Mouse (Mus musculus): ENCODE data around the gene Med26. TPM values are rescaled to one million over a fixed set of nuclear protein-coding genes. Genes with fewer than 3 reads are reported as not detected.

Gene Med26
- 7.9 and 8.0 TPM in 2 replicates for polyA plus RNA-seq (2015; fragmentation: Nextera tagmentation; extraction: Ambion mirVana)

- H3K4me2 ChIP-seq = peak within 1 kb of the TSS; percentile 98
- peaks cover 62% of the 10 kb centered on the region for H3K4me1 ChIP-seq (replicated peaks)
- no peaks in the 10 kb centered on the region for H3K27me3 ChIP-seq
- peak within 1 kb of the TSS; percentile 90 for H3K27ac ChIP-seq
- WGBS (ENCODE audit: insufficient replicate concordance) = under 1% methylated on average over 75 of the region's 92 CpGs
- peaks cover 29% of the 10 kb centered on the region for H3K36me3 ChIP-seq
- H3K9ac ChIP-seq = peak within 1 kb of the TSS; percentile 99
- H3K4me3 ChIP-seq (replicated peaks) = peak within 1 kb of the TSS; percentile 100
- peak; percentile 96 for ATAC-seq (ENCODE audit: low read depth)
- peak; percentile 97 for DNase-seq
- H3K9me3 ChIP-seq (replicated peaks) = no peaks in the 10 kb centered on the region
Observed at GRCm38 (mm10) chr8:72547802-72548643, at the start of gene Med26. TSS of gene Med26 (minus strand) at chr8:72548270.

DNA sequence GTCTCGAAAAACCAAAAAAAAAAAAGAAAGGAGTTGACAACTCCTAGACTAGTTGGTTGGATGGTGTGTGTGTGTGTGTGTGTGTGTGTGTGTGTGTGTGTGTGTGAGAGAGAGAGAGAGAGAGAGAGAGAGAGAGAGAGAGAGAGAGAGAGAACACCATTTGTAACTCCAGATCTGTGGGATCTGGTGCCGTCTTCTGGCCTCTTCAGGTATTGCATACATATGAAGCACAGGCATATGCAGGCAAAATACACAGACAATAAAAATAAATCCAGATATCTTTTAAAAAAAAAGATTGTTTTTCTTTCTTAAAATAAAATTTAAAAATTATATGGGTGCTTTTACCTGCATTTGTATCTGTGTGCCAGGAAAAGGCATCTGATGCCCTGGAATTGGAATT, 42.1 kb upstream of the Med26 start:
- no peaks in the 10 kb centered on the region for H3K9me3 ChIP-seq (replicated peaks)
- H3K9ac ChIP-seq = no peak overlapping the region
- H3K4me3 ChIP-seq (replicated peaks) = no peak overlapping the region
- no peaks in the 10 kb centered on the region for H3K27me3 ChIP-seq
- 38% methylated on average over 2 of the region's 2 CpGs for WGBS (ENCODE audit: insufficient replicate concordance)
- H3K4me1 ChIP-seq (replicated peaks) = no peaks in the 10 kb centered on the region
- H3K27ac ChIP-seq = no peak overlapping the region
- DNase-seq (peak; percentile 38), ATAC-seq (ENCODE audit: low read depth) (no peak)
- no peaks in the 10 kb centered on the region for H3K36me3 ChIP-seq
- no peak overlapping the region for H3K4me2 ChIP-seq

DNA sequence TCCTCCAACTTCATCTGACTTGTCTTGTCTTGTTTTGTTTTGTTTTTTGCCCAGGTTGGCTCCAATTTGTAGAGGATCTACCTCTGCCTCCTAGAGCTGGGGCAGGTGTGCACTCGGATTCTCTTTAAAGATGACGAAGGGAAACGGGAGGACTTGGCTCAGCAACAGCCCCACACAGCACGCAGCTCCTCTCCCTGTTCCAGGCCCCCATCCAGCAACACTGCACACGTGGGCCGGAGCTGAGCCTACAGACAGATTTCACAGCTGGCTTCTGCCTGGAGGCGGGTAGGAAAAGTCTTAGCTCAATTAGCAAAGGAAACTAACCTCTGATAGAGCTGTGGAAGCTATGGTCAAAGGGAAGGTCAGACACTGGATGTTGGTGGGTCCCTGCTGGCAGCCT, 41.2 kb upstream of the Med26 start:
- DNase-seq = no peak
- WGBS (ENCODE audit: insufficient replicate concordance) = 71% methylated on average over 7 of the region's 7 CpGs
- H3K27me3 ChIP-seq = no peaks in the 10 kb centered on the region
- H3K36me3 ChIP-seq = no peaks in the 10 kb centered on the region
- H3K9me3 ChIP-seq (replicated peaks) = no peaks in the 10 kb centered on the region
- no peak overlapping the region for H3K4me2 ChIP-seq
- H3K27ac ChIP-seq = no peak overlapping the region
- ATAC-seq (ENCODE audit: low read depth) = no peak
- no peak overlapping the region for H3K4me3 ChIP-seq (replicated peaks)
- H3K9ac ChIP-seq = no peak overlapping the region
- H3K4me1 ChIP-seq (replicated peaks) = no peaks in the 10 kb centered on the region

- Histone ChIP-seq H3K36me3 (no peaks in the 10 kb centered on the region), H3K4me3 (replicated peaks) (no peak overlapping the region), H3K27ac (no peak overlapping the region), H3K27me3 (no peaks in the 10 kb centered on the region), H3K9ac (no peak overlapping the region), H3K4me1 (replicated peaks) (0 out of 2 replicates have a peak, but pooled peaks cover 3% of the 10 kb centered on the region), H3K9me3 (replicated peaks) (no peaks in the 10 kb centered on the region), H3K4me2 (no peak overlapping the region)
- no peak for DNase-seq
- ATAC-seq (ENCODE audit: low read depth) = no peak
- WGBS (ENCODE audit: insufficient replicate concordance) = 78% methylated on average over 10 of the region's 10 CpGs
Observed at GRCm38 (mm10) chr8:72588865-72589264, 40.8 kb upstream of the Med26 start.

DNA sequence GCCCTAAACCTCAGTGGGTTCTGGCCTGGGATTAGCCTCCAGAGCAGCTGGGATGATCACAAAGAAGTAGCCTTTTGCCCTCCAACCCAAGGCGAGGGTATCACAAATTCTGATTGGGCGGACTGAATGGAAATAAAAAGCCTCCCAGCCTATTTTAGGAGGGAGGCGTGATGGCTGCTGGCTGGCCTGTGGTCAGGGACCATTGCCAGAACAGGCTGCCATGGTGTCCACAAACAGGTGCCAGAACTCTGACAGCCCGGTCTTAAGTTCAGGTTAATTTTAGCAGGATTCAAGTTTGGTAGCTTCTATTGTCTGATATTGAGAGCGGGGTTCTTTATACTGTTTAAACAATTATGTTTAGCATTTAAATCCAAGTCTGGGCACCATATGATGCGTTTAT, 39.7 kb upstream of the Med26 start:
- Histone ChIP-seq H3K27ac (no peak overlapping the region), H3K4me3 (replicated peaks) (no peak overlapping the region), H3K4me1 (replicated peaks) (peaks cover 7% of the 10 kb centered on the region; the same call in 1 of the 2 replicates), H3K9me3 (replicated peaks) (no peaks in the 10 kb centered on the region), H3K4me2 (no peak overlapping the region), H3K36me3 (no peaks in the 10 kb centered on the region), H3K27me3 (no peaks in the 10 kb centered on the region), H3K9ac (no peak overlapping the region)
- DNase-seq (no peak), ATAC-seq (ENCODE audit: low read depth) (no peak)
- 69% methylated on average over 6 of the region's 6 CpGs for WGBS (ENCODE audit: insufficient replicate concordance)

DNA sequence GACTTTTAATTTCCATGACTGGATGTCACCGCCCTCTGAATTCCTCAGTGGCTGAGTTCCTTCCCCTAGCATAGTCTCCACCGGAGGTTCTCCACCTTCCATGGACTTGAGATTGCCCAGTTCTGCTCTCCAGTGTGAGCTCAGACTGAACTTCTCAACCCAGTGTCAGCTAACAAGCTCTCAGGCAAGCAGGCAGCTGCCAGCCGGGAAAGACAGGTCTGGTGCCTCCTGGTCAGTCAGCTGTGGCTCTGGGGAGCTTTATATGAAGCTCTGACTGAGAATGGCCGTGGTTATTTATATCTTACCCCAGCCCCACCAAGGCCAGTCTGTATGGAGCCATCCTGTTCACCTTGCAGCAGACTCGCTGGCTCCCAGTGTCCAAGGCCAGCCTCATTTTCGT, 36.3 kb upstream of the Med26 start:
- no peak for DNase-seq
- H3K36me3 ChIP-seq = no peaks in the 10 kb centered on the region
- H3K9ac ChIP-seq = no peak overlapping the region
- no peak overlapping the region for H3K4me3 ChIP-seq (replicated peaks)
- H3K27ac ChIP-seq = no peak overlapping the region
- no peak overlapping the region for H3K4me2 ChIP-seq
- 51% methylated on average over 6 of the region's 6 CpGs for WGBS (ENCODE audit: insufficient replicate concordance)
- H3K4me1 ChIP-seq (replicated peaks) = peaks cover 7% of the 10 kb centered on the region; the same call in 1 of the 2 replicates
- no peak for ATAC-seq (ENCODE audit: low read depth)
- no peaks in the 10 kb centered on the region for H3K9me3 ChIP-seq (replicated peaks)
- H3K27me3 ChIP-seq = no peaks in the 10 kb centered on the region

DNA sequence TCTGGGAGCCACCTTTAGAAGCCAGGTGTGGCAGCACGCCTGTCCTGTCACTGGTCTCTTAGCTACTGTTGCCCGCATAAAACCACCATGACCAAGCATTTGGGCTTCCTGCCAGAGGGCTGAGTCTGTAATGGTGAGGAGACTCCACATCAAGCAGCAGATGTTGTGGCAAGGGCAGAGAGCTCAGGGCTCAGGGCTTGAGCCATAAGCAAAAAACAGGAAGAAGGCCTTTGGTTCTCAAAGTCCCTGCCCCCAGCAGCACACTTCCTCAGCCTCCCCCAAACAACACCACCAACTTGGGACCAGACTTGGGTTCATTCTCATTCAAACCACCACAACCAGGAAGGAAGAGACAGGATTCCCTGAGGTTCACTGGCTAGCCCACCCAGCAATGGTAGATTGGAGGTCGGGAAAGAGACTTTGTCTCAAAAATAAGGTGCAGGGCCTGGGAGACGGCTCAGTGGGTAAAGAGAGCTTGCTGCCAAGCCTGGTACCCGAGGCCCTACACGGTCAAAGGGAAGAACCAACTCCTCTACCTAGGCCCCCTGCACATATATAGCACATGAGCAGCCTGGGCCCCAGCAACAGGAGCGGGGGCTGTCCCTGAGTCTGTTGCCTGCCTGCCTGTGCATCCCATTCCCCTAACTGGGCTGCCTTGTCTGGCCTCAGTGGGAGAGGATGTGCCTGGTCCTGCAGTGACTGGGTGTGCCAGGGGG, 35.1 kb upstream of the Med26 start:
- WGBS (ENCODE audit: insufficient replicate concordance) = 39% methylated on average over 7 of the region's 7 CpGs
- no peaks in the 10 kb centered on the region for H3K9me3 ChIP-seq (replicated peaks)
- peaks cover 18% of the 10 kb centered on the region for H3K4me1 ChIP-seq (replicated peaks)
- no peak overlapping the region for H3K9ac ChIP-seq
- H3K27ac ChIP-seq = peak overlapping the region; percentile 51; the same call in 1 of the 2 replicates
- no peaks in the 10 kb centered on the region for H3K36me3 ChIP-seq
- no peak overlapping the region for H3K4me2 ChIP-seq
- no peaks in the 10 kb centered on the region for H3K27me3 ChIP-seq
- no peak overlapping the region for H3K4me3 ChIP-seq (replicated peaks)
- ATAC-seq (ENCODE audit: low read depth) (no peak), DNase-seq (no peak)

DNA sequence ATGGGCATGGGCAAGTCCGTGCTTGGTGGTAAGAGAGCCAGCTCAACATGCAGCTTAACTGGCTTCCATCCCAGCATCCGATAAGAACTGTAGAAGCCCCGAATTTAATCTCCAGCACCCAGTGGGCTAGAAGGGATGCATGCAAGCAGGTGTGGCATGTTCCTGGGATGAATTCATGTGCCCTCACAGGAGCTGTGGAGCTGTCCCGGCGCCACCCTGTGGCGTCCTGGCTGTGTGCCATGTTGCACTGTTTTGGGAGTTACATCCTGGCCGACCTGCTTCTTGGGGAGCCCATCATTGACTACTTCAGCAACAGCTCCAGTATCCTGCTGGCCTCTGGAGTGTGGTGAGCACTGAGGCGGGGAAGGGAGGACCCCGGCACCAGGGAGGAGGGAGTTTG, 31.3 kb upstream of the Med26 start:
- Histone ChIP-seq H3K4me2 (no peak overlapping the region), H3K9ac (no peak overlapping the region), H3K27ac (no peak overlapping the region), H3K36me3 (no peaks in the 10 kb centered on the region), H3K4me1 (replicated peaks) (peaks cover 22% of the 10 kb centered on the region), H3K4me3 (replicated peaks) (no peak overlapping the region), H3K27me3 (no peaks in the 10 kb centered on the region), H3K9me3 (replicated peaks) (no peaks in the 10 kb centered on the region)
- DNase-seq = no peak
- 64% methylated on average over 9 of the region's 9 CpGs for WGBS (ENCODE audit: insufficient replicate concordance)
- no peak for ATAC-seq (ENCODE audit: low read depth)

- Histone ChIP-seq H3K27me3 (0 out of 2 replicates have a peak, but pooled peaks cover 6% of the 10 kb centered on the region), H3K4me2 (no peak overlapping the region), H3K27ac (no peak overlapping the region), H3K36me3 (no peaks in the 10 kb centered on the region), H3K9me3 (replicated peaks) (no peaks in the 10 kb centered on the region), H3K4me1 (replicated peaks) (peaks cover 15% of the 10 kb centered on the region), H3K4me3 (replicated peaks) (no peak overlapping the region), H3K9ac (no peak overlapping the region)
- no peak for DNase-seq
- WGBS (ENCODE audit: insufficient replicate concordance) = 57% methylated on average over 1 of the region's 1 CpGs
- ATAC-seq (ENCODE audit: low read depth) = no peak
Observed at GRCm38 (mm10) chr8:72577941-72578340, 29.9 kb upstream of the Med26 start.

GRCm38 (mm10) chr8:72577266-72577665, 29.2 kb upstream of the Med26 start:
- Histone ChIP-seq H3K4me3 (replicated peaks) (no peak overlapping the region), H3K36me3 (no peaks in the 10 kb centered on the region), H3K27ac (no peak overlapping the region), H3K9ac (no peak overlapping the region), H3K4me1 (replicated peaks) (peaks cover 22% of the 10 kb centered on the region), H3K27me3 (peaks cover 6% of the 10 kb centered on the region; the same call in 1 of the 2 replicates), H3K4me2 (no peak overlapping the region), H3K9me3 (replicated peaks) (no peaks in the 10 kb centered on the region)
- no peak for DNase-seq
- no peak for ATAC-seq (ENCODE audit: low read depth)
- 74% methylated on average over 3 of the region's 3 CpGs for WGBS (ENCODE audit: insufficient replicate concordance)

DNA sequence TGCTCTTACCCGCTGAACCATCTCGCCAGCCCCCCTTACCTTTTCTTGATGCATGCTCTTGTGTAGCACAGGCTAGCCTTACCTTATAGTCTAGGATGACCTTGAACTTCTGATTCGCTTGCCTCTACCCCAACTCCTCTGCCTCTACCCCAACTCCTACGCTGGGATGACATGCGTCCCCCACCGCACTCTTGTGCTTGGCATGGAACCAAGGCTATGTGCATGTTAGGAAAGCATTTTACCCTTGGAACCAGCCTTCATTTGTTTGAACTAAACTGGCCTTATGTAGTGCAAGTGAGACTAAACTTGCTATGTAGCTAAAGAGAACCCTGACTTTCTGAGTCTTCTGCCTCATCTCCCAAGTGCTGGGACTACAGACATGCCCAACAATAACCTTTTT, 27.8 kb upstream of the Med26 start:
- Histone ChIP-seq H3K9me3 (replicated peaks) (no peaks in the 10 kb centered on the region), H3K4me3 (replicated peaks) (no peak overlapping the region), H3K36me3 (no peaks in the 10 kb centered on the region), H3K27me3 (peaks cover 6% of the 10 kb centered on the region; the same call in 1 of the 2 replicates), H3K4me1 (replicated peaks) (peaks cover 32% of the 10 kb centered on the region), H3K27ac (no peak overlapping the region), H3K9ac (no peak overlapping the region), H3K4me2 (no peak overlapping the region)
- ATAC-seq (ENCODE audit: low read depth) (no peak), DNase-seq (no peak)
- 84% methylated on average over 6 of the region's 6 CpGs for WGBS (ENCODE audit: insufficient replicate concordance)
